Mouse (Mus musculus) cerebellum, adult (tissue): ENCODE data around the gene Hivep2.

Experiments used
- ATAC-seq: cut with Nextera tagmentation; 2 replicates; pipeline ENCODE4 v1.9.2; 2017; ENCODE audit warnings: mild to moderate bottlenecking, moderate library complexity, mixed read lengths; ENCODE audit not compliant: insufficient number of reproducible peaks, low FRiP score, low TSS enrichment

Hivep2 gene

DNA sequence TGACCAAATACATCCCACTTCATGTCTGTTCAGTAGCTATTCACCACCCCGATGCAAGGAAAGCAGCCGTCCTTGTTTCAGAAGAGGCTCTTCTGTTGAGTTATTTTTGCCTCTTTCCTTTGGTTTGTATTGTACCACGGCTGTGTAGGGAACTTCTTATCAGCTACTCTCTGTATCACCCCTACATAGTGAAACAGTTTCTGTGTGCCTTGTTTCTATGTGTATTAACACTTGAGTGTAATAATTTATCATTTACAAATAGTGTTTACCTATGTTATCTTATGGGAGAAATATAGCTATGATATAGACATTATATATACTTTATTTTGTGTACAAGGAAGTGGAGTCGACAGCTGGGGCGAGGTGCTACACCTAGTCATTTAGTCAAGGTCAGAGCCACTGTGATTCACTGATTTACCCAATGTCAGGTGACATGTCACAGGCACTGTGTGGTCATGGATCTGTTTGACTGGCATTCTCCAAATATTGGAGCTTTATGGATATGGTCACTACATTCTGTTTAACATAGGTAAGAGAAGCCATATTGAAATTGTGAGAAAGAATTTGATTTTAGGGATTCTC, 104.7 kb downstream of the Hivep2 start:
- ATAC-seq = no peak

DNA sequence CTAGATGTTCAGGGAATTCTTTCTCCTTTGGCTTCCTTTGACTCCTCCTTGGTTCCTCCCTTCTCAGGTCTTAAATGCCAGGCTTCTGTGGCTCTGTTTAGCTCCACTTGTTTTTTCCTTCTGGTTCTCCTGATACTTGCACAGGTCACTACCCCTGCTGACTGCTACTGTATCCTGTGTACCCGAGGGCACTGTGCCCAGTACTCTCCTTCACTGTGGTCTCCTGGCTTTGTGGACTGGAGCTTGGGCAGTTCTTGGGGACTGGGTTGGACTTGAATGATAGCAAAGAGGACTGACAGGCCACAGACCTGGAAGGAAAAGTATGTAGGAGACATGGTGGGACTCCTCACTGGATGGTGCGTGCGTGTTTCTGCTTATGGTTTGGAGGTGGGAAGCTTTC, 106.6 kb downstream of the Hivep2 start:
- peak; percentile 74 for ATAC-seq

DNA sequence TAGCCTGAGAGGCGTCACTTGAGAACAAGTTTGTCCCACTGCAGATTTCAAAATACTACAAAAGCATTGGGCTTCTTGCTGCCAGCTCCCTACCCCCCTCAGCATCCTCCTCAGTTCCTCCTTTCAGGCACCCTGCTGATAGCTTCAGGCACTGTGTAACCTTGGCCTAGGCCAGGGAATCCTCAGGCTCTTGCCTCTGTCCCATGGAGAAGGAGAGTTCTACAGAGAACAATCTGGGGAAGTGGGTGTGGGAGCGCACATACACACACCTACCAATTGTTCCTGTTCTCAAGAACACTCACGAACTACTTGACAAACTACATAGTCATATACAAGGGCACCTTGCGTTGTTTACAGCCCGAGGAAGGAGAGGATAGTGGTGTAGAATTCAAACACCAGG, 109.9 kb downstream of the Hivep2 start:
- no peak for ATAC-seq

DNA sequence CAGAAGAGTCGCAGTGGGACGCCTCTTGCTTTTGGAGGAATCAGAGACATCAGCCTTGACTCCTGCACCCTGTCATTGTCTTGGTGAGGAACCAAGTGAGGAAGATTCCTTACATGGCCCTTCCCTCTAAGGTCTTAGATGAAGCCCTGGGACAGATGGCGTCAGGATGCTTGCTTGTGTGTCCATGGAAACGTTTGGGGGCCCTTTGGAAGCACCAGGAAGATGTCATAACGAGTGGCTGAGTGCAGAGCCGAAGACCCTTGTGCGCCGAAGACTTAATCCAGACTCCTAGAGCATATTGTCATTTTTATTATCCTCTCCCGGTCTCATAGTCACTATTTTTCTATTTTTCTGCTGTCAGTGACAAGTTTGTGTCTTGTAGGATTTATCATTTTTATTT, 111.0 kb downstream of the Hivep2 start:
- no peak for ATAC-seq

DNA sequence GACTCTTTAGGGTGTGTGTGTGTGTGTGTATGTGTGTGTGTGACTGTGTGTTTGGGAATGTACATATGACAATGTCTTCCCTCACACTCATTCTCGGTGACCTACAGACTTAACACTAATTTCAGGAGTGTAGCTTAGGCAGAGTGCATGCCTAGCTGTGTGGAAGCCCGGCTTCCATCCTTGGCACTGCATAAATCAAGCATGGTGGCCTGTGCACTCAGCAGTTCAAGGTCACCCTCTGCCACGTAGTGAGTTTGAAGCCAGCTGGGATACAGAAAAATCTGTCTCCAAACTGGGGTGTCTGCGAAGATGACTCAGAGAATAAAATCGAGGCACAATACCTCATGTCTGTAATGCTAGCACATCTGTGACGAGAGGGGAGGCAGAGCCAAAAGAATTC, 115.0 kb downstream of the Hivep2 start:
- ATAC-seq = no peak

DNA sequence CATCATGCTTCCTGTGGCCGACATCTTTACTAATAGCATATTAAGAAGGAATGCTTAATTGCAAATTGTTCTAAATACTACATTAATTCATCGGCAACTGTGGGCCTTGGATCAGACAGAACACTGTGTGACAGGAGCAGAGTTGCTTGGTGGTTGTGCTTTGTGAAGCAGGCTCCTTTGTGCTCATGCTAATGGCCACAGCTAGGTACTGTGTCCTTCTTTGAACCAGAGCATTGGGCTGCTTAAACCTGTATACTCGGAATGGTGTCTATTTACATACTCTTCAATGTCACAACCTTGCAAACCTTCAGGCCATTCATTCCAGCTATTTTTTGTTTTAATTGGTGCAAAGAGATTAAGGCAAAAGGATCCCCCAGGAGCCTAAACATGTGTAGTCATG, 115.9 kb downstream of the Hivep2 start:
- ATAC-seq = no peak

DNA sequence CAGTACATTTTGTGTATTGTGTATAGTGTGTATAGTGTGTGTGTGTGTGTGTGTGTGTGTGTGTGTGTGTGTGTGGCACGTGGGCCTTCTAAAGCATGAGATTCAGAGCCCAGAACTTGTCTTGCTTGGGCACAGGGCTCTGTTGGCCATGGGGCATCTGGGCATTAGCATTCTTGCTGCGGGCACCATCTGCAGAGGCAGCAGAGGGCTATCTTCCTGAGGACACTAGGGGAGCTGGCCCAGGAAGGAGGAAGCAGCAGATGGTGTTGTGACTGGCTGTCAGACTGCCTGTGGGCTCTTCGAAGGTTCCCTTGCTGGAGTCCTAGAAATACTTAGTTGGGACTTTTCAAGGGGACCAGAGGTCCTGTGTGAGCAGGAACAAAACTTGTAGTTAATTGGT, 116.4 kb downstream of the Hivep2 start:
- ATAC-seq = peak; percentile 97

DNA sequence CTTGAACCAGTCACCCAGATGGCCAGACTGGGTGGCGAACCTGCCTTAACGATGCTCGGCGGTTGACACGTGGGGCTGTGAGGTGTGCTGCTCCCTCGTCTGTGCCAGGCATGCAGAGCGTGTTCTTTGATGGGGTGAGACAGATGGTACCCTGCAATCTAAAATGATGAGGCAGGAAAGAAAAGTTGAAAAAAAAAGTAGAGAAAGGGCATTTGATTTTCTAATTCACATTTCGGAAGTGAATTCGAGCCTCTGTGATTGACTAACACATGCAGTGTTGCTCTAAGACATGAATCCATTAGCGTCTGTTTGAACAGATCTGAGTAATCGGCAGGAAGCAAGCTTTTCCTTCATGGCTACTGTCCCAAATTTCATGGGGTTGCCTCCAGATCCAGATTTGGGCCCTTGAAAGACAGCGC, 119.4 kb downstream of the Hivep2 start:
- peak; percentile 36; the same call in 1 of the 2 replicates for ATAC-seq

DNA sequence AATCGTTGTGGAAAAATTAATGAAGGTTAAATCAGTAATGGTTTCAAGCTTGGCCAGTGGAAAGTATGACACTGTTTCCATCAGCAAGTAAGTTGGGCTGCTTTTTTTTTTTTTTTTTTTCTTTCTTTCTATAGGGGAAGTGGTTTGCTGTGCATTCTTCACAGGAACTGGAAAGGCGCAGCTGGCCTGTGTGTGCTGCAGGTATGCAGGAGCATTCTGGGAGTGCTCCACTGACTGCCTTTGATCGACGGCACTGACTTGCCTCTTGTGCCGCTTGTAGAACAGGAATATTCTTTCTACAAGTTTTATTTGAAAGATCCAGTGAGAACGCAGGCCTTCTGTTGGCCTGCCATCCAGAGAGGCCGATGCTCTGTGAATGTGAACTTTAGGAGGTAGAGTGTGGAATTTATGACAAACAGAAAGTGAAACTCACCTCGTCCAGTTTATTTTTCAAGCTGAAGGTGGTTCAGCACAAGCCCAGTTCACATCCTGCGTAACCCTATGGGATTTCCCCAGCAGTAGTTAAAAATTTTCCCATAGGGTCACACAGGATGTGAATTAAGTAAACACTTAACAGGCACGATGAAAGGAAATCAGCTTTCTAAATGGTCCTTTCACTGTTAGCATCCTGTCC, 120.1 kb downstream of the Hivep2 start:
- ATAC-seq = no peak

DNA sequence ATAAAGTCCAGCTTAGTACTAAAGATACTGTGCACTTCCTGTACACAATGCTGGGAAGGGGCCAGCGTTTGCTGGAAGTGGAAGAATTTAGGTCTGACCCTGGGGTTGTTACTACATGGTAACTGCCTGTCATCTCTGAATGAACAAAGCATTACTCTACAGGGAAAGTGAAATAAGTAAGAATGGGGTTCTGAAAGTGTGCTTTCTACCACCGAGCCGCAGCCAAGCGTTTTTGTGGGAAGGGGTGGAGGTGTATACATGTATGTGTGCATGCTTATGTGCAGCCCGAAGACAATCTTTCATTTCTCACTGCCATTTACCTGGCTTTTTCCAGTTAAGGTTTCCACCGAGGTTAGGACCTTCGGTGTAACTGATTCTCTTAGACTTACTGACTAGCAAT, 121.4 kb downstream of the Hivep2 start:
- ATAC-seq = no peak

DNA sequence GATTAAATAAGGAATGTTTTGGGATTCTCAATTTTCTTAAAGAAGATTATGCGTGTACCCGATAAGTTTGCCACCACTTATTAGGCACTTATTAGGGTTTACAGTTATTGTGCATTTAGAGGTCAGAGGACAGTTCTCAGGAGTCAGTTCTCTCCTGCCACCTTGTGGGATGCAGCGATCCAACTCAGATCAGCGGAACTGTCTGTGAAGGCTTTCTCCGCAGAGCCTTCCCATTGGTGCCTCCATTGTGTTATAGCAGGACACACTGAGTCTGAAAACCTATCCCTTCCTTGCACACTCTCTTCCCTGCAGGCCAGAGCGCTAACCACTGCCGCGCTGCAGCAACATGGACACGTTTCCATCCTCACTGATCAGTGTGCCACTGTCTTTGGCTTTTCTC, 123.6 kb downstream of the Hivep2 start:
- 0 out of 2 replicates have a peak, but pooled peaks have one; percentile 58 for ATAC-seq

DNA sequence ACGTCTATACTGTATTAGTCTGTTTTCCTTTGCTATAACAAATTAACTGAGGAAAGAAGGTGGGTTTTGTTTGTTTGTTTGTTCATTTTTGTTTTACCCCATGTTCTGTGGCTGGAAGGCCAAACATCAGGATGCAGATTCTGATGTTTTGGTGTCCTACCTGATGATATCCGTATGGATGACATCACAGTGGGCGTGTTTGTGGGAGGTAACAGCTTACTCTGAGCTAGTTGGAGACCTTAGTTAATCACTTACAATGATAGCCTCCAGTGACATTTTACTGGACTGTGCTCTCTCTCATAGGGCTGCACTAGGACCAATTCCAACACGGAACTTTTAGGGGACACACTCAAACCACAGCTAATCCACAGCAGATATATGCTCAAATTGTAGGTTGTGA, 128.2 kb downstream of the Hivep2 start:
- no peak for ATAC-seq

DNA sequence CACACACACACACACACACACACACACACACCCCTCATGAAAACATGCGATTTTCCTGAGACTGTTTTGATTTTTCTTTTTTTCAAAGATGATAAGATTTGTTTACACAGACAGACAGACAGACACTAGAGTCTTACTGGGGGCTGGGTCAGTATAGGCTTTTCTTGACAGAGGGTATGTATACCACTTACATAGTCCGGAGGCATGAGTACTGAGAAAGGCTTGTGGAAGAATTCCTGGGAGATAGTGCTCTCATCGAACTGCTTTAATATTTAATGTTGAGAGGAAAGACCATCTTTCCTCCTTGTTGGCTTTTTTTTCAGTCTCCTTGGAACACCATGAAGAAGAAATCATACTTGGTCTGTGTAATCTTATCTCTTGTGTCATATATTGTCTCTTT, 130.2 kb downstream of the Hivep2 start:
- no peak for ATAC-seq

DNA sequence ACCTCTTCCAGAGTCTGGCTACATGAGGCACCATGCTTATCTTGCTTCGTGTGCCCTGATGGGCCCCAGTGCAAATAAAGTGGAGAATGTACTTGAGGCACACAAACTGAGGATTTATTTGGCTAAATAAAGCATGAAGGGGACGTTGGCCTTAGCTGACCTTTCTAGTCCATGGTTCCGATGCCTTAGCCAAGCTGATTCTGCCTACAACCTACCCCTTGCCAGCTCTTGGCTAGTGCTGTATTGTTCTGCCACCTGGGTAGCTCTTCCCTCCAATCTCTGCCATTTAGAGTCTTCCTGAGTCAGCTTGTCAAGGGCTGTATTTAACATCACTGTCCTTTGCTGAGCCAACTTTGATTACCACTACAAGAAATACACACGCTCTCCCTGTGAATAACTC, 133.3 kb downstream of the Hivep2 start:
- ATAC-seq = peak; percentile 98

DNA sequence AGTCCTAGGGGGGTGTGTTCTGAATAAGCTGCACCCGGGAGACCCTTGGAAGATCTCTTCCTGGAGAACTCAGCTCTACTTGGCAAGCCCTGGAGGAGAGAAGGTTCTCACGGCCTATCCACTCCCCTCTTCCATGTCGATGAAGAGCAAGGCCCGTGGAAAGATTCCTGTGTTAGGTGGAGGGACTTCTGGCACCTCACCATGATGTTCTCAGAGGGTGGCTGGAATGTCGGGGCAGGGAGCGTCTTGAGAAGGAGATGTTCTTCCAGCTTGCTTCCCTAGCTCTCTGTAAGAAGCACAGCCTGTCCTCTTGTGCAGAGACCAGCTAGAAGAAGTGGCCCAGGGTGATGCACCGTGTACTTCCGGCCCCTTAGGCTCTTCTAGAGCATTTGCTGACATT, 134.2 kb downstream of the Hivep2 start:
- no peak for ATAC-seq

DNA sequence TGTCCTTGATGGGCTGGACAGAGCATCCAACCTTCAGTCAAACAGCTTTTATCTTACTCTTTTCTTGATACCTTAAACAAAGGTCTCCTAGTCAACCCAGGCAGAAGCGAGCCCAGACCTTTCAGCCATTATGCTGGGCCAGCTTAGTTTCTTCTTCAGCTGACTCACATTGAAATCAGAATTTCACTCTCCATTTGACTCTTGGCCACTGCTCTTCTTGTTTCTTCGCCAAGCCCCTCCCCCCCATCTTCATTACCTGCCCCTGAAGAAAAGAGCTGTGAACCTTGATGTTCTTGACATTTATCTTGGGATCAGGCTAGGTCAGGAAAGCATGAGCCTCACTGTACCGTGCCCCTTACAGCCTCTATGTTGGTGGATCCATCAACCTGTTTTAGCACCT, 135.0 kb downstream of the Hivep2 start:
- ATAC-seq = no peak

DNA sequence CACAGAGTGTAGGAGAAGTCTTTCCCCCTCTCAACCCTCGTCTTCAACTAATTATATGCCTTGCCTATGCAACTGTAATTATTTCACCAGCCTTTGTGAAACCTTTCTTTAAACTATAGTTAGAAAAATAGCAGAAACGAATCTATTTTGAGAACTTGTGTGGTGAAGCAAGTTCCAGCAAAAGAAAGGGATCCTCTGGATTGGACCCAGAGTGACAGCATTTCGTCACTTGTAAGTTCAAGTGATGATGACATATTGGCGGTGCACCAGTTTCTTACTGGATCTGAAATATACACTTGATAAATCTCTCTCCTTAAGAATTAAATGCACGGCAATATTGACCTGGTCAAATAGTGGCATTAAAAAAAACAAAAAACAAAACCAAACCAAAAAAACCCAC, 136.1 kb downstream of the Hivep2 start:
- no peak for ATAC-seq

DNA sequence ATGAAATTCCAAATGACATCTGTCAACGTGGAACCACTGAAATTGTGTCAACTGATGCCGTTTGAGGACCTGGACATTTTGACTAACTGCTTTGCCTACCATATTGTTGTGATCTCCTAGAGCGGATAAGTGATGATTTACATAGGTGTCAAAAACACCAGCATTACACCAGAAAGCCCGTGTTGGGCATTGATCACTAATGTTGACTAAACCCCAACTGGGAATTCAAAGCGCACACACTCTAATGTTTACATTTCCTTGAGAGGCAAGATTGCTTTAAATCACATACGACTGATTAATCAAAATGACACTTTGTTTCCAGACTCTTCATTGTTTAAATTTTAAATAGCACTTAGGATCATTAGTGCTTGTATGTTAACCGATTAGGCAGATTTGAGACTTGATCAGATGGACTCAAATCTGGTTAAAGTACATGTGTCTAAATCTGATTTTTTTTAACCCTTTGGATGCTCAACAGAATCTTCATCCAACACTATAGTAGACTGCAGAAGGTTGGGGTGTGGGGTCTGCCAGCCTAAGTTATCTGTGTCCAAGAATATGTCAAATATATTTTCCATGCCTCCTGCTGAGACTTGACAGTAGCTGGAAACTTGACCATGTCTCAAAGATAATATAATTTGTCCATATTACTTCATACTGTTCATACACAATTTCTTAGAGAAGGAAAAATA, 142.3 kb downstream of the Hivep2 start:
- no peak for ATAC-seq

DNA sequence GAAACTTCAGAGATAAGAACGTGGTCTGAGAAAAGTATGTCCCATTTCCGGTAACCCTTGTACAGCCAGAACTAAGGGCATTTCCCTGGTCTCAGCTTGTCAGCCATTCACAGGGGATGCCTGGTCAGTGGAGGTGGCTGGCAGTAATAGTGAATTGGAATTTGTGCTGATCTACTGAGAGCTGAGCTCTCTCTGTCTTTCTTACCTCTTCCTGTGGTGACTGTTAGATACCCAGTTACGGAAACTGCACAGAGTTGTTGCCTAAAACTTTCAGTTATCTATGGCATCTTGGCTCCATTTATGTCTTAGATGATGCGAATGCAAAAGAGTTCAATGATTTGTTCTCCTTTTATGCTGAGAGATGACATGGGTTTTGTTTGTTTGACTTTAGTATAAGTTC, 150.0 kb downstream of the Hivep2 start:
- no peak for ATAC-seq

DNA sequence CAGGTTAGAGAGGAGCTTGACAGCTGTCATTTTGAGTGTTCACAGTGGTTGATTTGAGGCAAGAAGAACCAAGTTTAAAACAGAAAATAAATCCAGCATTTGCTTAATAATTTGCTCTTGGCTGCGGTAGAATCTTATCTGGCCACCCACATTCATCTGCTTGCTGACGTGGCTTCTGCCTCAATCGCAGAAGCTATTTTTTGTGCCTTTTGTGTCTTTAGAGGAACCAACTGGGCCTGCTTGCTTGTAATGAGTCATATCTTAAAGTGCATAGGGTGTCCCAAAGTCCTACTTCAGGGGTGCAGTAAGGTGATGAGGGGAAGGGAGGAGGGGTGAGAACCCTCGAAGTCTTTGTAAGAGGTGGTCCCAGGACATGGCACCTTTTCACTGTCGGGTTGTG, 151.1 kb downstream of the Hivep2 start:
- no peak for ATAC-seq

DNA sequence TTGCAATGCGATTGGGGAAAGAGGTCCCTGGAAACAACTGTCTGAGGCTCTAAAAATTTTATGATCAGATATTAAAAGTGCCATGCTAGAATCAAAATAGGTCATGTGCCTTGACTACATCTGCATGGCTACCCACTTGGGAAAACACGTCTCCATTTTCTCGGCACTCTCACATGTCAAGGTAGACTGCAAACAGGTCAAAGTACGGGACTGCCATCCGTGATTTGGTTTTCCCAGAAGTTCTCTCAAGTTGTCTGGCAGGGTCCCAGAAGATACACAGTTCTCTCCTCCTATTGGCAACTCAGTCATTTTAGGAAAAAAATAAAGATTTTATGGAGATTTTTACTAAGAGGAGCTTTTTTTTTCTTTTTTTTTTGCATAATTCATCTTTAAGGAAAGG, 153.3 kb downstream of the Hivep2 start:
- ATAC-seq = no peak

DNA sequence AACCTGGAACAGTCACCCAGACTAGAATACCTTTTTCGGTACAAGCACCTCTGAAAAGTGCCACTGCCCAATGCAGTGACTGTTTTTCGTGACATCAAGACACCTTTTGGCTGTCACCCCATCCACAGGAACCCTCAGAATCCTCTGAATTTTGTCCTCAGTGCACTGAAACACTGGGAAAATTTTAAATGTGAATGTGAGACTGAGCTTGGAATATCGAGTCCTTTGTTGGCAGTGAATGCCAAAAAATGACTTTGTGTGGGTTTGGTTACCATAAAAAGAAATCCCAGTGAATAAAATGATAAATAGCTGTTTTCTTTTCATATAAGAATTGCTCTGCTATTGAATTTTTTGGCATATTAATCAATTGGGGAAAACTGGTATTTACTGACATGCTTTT, 154.6 kb downstream of the Hivep2 start:
- no peak for ATAC-seq
